Mouse (Mus musculus): ENCODE measurements around the gene Slc16a5. TPM values are rescaled to one million over a fixed set of nuclear protein-coding genes. Genes with fewer than 3 reads are reported as not detected.
"Not testable (repeated sequence)": the region's sequence is repeated elsewhere in the genome, so short reads cannot be mapped to it uniquely, and the experiment has no call there.

Gene Slc16a5
- polyA plus RNA-seq, 1 experiment from 2014 or later: not detected

- 33% methylated on average over 30 of the region's 31 CpGs for WGBS (ENCODE audit: missing documents)
- Histone ChIP-seq H3K79me2 (ENCODE audit: inconsistent target) (no peaks in the 10 kb centered on the region), H3K36me3 (ENCODE audit: inconsistent target) (peaks cover 12% of the 10 kb centered on the region), H3K27ac (no peak overlapping the region), H3K4me3 (ENCODE audit: inconsistent target) (no peak overlapping the region)
Observed at GRCm38 (mm10) chr11:115435596-115436337, 26.5 kb upstream of the Slc16a5 start.

DNA sequence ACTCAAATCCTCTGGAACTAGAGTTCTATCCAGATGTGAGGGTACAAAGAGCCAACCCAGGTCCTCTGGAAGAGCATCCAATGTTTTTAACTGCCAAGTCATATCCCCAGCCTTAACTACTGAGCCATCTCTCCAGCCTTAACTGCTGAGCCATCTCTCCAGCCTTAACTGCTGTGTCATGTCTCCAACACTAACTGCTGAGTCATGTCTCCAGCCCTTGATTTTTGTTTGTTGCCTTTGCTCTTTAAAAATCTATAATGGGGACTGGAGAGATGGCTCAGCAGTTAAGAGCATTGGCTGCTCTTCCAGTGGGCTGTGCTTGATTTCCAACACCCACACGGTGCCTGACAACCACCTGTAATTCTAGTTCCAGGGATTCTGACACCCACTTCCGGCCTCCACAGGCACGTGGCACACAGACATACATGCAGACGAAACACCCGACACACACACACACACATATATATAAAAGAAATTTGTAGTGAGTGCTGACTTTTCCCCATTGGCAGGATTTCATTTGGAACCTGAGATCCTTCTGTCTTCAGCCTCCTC lies 24.6 kb upstream of the Slc16a5 start:
- WGBS (ENCODE audit: missing documents): 78% methylated on average over 5 of the region's 5 CpGs
- Histone ChIP-seq H3K4me3 (ENCODE audit: inconsistent target) (no peak overlapping the region), H3K27ac (no peak overlapping the region), H3K79me2 (ENCODE audit: inconsistent target) (no peaks in the 10 kb centered on the region), H3K36me3 (ENCODE audit: inconsistent target) (no peaks in the 10 kb centered on the region)

GRCm38 (mm10) chr11:115439326-115439725 lies 22.9 kb upstream of the Slc16a5 start:
- H3K27ac ChIP-seq: peak overlapping the region; percentile 31
- WGBS (ENCODE audit: missing documents): 77% methylated on average over 3 of the region's 3 CpGs
- no peaks in the 10 kb centered on the region for H3K36me3 ChIP-seq (ENCODE audit: inconsistent target)
- no peak overlapping the region for H3K4me3 ChIP-seq (ENCODE audit: inconsistent target)
- H3K79me2 ChIP-seq (ENCODE audit: inconsistent target): no peaks in the 10 kb centered on the region

GRCm38 (mm10) chr11:115439906-115440595 lies 22.2 kb upstream of the Slc16a5 start, which contains the start of gene Trim80:
Trim80 (plus strand) TSS chr11:115440545.
- no peak within 1 kb of the TSS for H3K4me3 ChIP-seq (ENCODE audit: inconsistent target)
- 98% methylated on average over 9 of the region's 9 CpGs for WGBS (ENCODE audit: missing documents)
- peak within 1 kb of the TSS; percentile 31 for H3K27ac ChIP-seq
- H3K36me3 ChIP-seq (ENCODE audit: inconsistent target): no peaks in the 10 kb centered on the region
- no peaks in the 10 kb centered on the region for H3K79me2 ChIP-seq (ENCODE audit: inconsistent target)

DNA sequence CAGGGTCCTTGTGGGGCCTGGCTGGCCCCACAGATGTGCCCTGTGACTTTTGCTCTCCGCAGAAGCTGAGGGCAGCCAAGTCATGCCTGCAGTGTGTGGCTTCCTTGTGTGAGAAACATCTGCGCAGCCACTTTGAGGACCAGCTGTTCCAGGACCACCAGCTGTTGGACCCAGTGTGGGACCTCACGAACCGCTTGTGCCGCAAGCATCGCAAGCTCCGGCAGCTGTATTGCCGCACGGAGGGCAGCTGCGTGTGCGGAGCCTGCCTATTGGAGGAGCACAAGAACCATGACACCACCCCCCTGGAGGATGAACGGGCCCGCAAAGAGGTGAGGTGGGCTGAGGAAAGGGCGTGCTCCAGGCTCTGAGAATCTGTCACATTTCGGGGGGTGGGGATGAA lies 20.9 kb upstream of the Slc16a5 start:
- H3K4me3 ChIP-seq (ENCODE audit: inconsistent target): no peak overlapping the region
- no peaks in the 10 kb centered on the region for H3K36me3 ChIP-seq (ENCODE audit: inconsistent target)
- no peak overlapping the region for H3K27ac ChIP-seq
- H3K79me2 ChIP-seq (ENCODE audit: inconsistent target): no peaks in the 10 kb centered on the region
- WGBS (ENCODE audit: missing documents): 78% methylated on average over 14 of the region's 15 CpGs

- 88% methylated on average over 3 of the region's 3 CpGs for WGBS (ENCODE audit: missing documents)
- Histone ChIP-seq H3K4me3 (ENCODE audit: inconsistent target) (no peak overlapping the region), H3K79me2 (ENCODE audit: inconsistent target) (no peaks in the 10 kb centered on the region), H3K36me3 (ENCODE audit: inconsistent target) (no peaks in the 10 kb centered on the region), H3K27ac (no peak overlapping the region)
Observed at GRCm38 (mm10) chr11:115446906-115447305, 15.4 kb upstream of the Slc16a5 start.

DNA sequence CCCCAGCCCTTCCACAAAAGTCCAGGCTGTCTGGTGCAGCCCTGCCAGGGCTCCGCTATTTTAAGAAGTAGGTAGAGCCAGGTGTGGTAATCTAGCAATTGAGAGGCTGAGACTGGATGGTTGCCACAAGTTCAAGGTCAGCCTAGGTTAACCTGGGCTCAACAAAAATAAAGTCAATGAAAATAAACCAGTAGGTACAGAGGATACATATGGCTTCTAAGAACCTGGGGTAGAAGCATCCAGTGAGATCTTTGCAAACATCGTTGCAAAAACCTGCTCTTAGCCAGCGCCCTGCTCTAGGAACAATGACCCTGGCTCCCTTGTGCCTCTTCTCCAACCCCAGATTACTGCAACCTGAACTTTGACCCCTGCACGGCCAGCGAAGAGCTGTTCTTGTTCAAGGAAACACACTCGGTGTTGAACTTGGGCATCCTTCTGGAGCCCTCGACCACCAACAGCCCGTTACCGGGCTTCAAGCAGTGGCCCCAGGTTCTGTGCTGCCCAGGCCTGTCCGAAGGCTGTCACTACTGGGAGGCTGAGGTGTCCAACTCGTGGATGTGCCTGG lies 14.9 kb upstream of the Slc16a5 start:
- no peaks in the 10 kb centered on the region for H3K79me2 ChIP-seq (ENCODE audit: inconsistent target)
- H3K4me3 ChIP-seq (ENCODE audit: inconsistent target): no peak overlapping the region
- no peak overlapping the region for H3K27ac ChIP-seq
- 88% methylated on average over 11 of the region's 11 CpGs for WGBS (ENCODE audit: missing documents)
- no peaks in the 10 kb centered on the region for H3K36me3 ChIP-seq (ENCODE audit: inconsistent target)

DNA sequence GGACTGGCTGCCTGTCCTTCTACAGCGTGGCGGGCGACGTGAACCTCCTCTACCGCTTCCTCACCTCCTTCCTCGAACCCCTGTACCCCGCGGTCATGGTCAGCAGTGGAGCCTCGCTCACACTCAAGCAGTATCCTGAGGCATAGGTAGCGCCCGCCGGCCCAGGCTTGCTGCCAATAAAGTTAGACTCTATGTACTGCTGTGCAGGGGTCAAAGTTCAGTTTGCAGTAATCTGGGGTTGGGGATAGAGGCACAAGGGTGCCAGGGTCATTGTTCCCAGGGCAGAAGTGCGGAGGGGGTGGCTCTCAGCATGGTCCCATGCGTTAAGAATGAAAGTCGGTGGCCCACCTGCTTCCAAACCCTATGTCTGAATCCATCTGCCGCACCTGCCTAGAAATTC lies 14.2 kb upstream of the Slc16a5 start:
- Histone ChIP-seq H3K79me2 (ENCODE audit: inconsistent target) (no peaks in the 10 kb centered on the region), H3K27ac (no peak overlapping the region), H3K36me3 (ENCODE audit: inconsistent target) (no peaks in the 10 kb centered on the region), H3K4me3 (ENCODE audit: inconsistent target) (no peak overlapping the region)
- whole genome bisulfite sequencing (ENCODE audit: missing documents): 93% methylated on average over 16 of the region's 16 CpGs

GRCm38 (mm10) chr11:115448998-115449397 lies 13.3 kb upstream of the Slc16a5 start:
- 92% methylated on average over 7 of the region's 7 CpGs for WGBS (ENCODE audit: missing documents)
- H3K27ac ChIP-seq: no peak overlapping the region
- H3K36me3 ChIP-seq (ENCODE audit: inconsistent target): no peaks in the 10 kb centered on the region
- no peak overlapping the region for H3K4me3 ChIP-seq (ENCODE audit: inconsistent target)
- H3K79me2 ChIP-seq (ENCODE audit: inconsistent target): no peaks in the 10 kb centered on the region

DNA sequence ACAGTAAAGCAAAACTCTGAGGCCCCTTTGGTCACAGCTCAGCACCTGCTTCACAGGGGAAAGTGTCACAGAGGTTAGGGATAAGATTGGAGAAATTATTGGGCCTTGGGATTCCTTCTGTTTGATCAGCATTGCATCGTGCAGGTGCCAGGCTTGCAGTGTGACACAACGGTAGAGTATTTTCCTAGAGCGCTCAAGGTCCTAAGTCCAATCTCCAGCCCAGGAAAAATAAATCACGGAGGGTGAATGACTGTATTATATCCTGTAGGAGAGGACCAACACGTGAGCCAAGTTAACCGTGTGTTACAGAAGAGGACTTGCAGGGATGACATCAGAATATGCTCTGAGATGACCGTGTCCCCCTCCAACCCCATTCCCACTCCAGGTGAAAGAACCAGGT lies 12.1 kb upstream of the Slc16a5 start:
- no peaks in the 10 kb centered on the region for H3K36me3 ChIP-seq (ENCODE audit: inconsistent target)
- no peaks in the 10 kb centered on the region for H3K79me2 ChIP-seq (ENCODE audit: inconsistent target)
- H3K4me3 ChIP-seq (ENCODE audit: inconsistent target): no peak overlapping the region
- no peak overlapping the region for H3K27ac ChIP-seq
- 95% methylated on average over 7 of the region's 7 CpGs for WGBS (ENCODE audit: missing documents)

GRCm38 (mm10) chr11:115451781-115452241 lies 10.5 kb upstream of the Slc16a5 start:
- no peaks in the 10 kb centered on the region for H3K36me3 ChIP-seq (ENCODE audit: inconsistent target)
- no peaks in the 10 kb centered on the region for H3K79me2 ChIP-seq (ENCODE audit: inconsistent target)
- H3K4me3 ChIP-seq (ENCODE audit: inconsistent target): no peak overlapping the region
- WGBS (ENCODE audit: missing documents): 42% methylated on average over 8 of the region's 8 CpGs
- no peak overlapping the region for H3K27ac ChIP-seq

- H3K4me3 ChIP-seq (ENCODE audit: inconsistent target): no peak overlapping the region
- no peaks in the 10 kb centered on the region for H3K36me3 ChIP-seq (ENCODE audit: inconsistent target)
- no peak overlapping the region for H3K27ac ChIP-seq
- no peaks in the 10 kb centered on the region for H3K79me2 ChIP-seq (ENCODE audit: inconsistent target)
- 24% methylated on average over 7 of the region's 7 CpGs for WGBS (ENCODE audit: missing documents)
Observed at GRCm38 (mm10) chr11:115452281-115452860, 9.9 kb upstream of the Slc16a5 start.

DNA sequence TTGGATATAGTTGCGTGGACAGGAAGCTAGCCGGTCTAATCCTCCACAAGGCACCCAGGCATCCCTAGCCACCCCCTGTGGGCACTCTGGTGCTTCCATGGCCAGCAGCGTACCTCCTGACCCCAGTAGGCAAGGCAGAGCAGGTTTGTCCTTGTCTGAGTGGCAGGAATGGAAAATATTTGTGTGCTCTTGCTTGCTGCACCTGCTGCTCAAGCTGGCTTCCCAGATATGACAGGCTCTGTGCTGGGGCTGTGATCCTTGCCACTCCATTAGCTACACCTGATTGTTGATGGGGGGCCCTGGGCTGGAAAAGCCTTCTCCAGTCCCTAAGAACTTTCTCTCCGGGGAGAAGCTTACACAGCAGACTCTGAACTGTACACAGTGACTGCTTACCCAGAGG lies 9.0 kb upstream of the Slc16a5 start:
- H3K79me2 ChIP-seq (ENCODE audit: inconsistent target): no peaks in the 10 kb centered on the region
- no peak overlapping the region for H3K27ac ChIP-seq
- 93% methylated on average over 4 of the region's 4 CpGs for WGBS (ENCODE audit: missing documents)
- no peaks in the 10 kb centered on the region for H3K36me3 ChIP-seq (ENCODE audit: inconsistent target)
- H3K4me3 ChIP-seq (ENCODE audit: inconsistent target): no peak overlapping the region

- WGBS (ENCODE audit: missing documents): 88% methylated on average over 6 of the region's 6 CpGs
- not testable (repeated sequence) for H3K79me2 ChIP-seq (ENCODE audit: inconsistent target); H3K36me3 ChIP-seq (ENCODE audit: inconsistent target); H3K27ac ChIP-seq; H3K4me3 ChIP-seq (ENCODE audit: inconsistent target)
Observed at GRCm38 (mm10) chr11:115454822-115455221, 7.5 kb upstream of the Slc16a5 start.
